Mouse (Mus musculus) liver, embryonic 14.5 days (tissue): ENCODE results near the gene Slc29a1.

Experiments
- CTCF ChIP-seq: IDR thresholded peaks from 2 replicates; pipeline ENCODE4 v1.5.1; 2016; ENCODE audit warnings: antibody characterized with exemption, low read depth, control low read depth
- EP300 ChIP-seq: IDR thresholded peaks from 2 replicates; pipeline ENCODE4 v1.6.1; 2016; ENCODE audit warnings: antibody characterized with exemption, low read depth

DNA sequence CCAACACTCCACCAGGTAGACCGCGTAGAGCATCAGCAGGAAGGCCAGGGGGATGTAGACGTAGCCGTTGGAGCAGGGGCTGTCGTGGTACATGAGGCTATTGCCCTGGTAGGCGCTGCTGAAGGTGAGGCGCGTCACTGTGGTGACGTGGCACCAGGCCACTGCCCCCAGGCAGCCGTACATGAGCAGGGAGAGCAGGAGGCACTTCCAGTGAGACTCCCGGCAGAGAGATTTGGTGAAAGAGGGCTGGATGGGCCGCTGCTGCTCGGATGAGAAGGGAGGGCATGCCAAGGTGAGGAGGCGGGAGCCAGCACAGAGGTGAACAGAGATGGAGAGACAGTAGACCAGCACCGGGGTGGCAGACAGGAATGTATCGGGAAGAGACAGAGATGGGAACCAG, 52.5 kb downstream of the Slc29a1 start:
- TF ChIP-seq EP300 (no peak), CTCF (no peak)
